Mouse (Mus musculus) cerebellum, adult 2 months (tissue): ENCODE results near the gene Cryzl2. TPM values are rescaled to one million over a fixed set of nuclear protein-coding genes. Genes with fewer than 3 reads are reported as not detected.

Experiments
- DNase-seq, 2 experiments: peaks; one replicate each; pipeline ENCODE4 v3.0.0; 2021
- H3K27ac ChIP-seq: fragments of 200-500 bp; 2 replicates; pipeline ENCODE4 v1.5.1; 2012; ENCODE audit warnings: low read length, control low read depth, inconsistent platforms; ENCODE audit not compliant: insufficient read depth
- H3K27me3 ChIP-seq: fragments of 200-500 bp; 2 replicates; pipeline ENCODE4 v1.6.1; 2012; ENCODE audit warnings: inconsistent platforms, mild to moderate bottlenecking, low read length, moderate library complexity; ENCODE audit not compliant: control insufficient read depth, insufficient read depth
- H3K4me1 ChIP-seq: fragments of 200-500 bp; 2 replicates; pipeline ENCODE4 v1.6.1; 2011; ENCODE audit warnings: low read length; ENCODE audit not compliant: control insufficient read depth, insufficient read depth
- H3K4me3 ChIP-seq: fragments of 200-500 bp; replicated peaks from 2 replicates; pipeline ENCODE3; 2011; ENCODE audit warnings: mild to moderate bottlenecking, low read depth, low read length, control low read depth; ENCODE audit not compliant: insufficient read depth
- CTCF ChIP-seq: fragments of 200-500 bp; IDR thresholded peaks from 2 replicates; pipeline ENCODE4 v1.5.1; 2011; ENCODE audit warnings: low read depth, mild to moderate bottlenecking, control low read depth, low read length, moderate library complexity, borderline replicate concordance; ENCODE audit not compliant: insufficient read depth
- POLR2A ChIP-seq: fragments of 200-500 bp; IDR thresholded peaks from 2 replicates; pipeline ENCODE4 v1.6.1; 2011; ENCODE audit warnings: low read length, control low read depth, borderline replicate concordance; ENCODE audit not compliant: insufficient read depth
- WGBS: fragments of 180-500 bp; shearing (Covaris S2); methylation state at CpG from one replicate; pipeline ENCODE4 v1.1.7; 2018; 5-methylcytosine and 5-hydroxymethylcytosine counted together
- polyA plus RNA-seq: library from polyadenylated mRNA; depleted of rRNA; stranded (reverse); fragments of >200 nt; gene quantifications from 2 replicates; pipeline ENCODE4 v1.2.3, GENCODE M21; 2012; rRNA removed

Gene Cryzl2
- polyA plus RNA-seq, 1 experiment: 25.5 TPM

DNA sequence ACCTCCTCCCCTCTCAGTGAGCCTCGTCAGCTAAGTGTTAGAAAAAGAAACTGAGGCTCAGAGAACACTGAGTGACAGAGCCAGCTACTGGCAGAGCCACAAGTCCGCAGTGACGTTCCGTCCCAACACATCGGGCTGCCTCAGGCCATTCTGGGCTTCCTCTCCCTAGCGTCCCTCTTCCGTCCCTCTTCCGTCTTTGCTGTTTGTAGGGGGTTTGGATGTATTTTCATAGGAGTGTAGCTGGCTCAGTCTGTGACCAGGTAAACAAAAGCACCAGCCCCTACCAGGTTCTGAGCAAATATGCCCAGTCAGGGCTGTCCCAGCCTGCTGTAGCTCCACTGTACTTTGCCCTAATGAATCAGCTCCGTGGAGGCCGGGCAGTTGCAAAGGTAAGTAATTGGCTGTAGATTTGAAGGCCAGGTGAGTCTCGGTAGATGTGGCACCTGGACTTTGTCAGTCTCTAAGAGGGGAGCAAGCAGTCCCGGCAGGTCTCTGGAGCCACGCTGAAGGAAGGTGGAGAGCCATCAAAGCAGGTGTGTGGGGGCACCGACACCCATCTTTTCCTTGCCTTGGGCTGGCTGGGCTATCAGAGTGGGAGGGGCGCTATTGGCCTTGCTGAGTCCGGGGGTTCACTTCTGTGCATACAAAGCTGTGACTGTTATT, 67.4 kb downstream of the Cryzl2 start:
- DNase-seq: no peak
- no peak overlapping the region for H3K4me3 ChIP-seq
- TF ChIP-seq CTCF (no peak), POLR2A (no peak)
- no peaks in the 10 kb centered on the region for H3K4me1 ChIP-seq
- no peak overlapping the region for H3K27ac ChIP-seq
- H3K27me3 ChIP-seq: no peaks in the 10 kb centered on the region; the same call in 1 of the 2 replicates
- WGBS: 95% methylated on average over 16 of the region's 16 CpGs

GRCm38 (mm10) chr1:157526625-157527024, 68.2 kb downstream of the Cryzl2 start:
- no peaks in the 10 kb centered on the region for H3K4me1 ChIP-seq
- no peak overlapping the region for H3K27ac ChIP-seq
- 60% methylated on average over 5 of the region's 5 CpGs for WGBS
- no peak for TF ChIP-seq CTCF
- TF ChIP-seq POLR2A: no peak
- H3K27me3 ChIP-seq: no peaks in the 10 kb centered on the region; the same call in 1 of the 2 replicates
- DNase-seq: no peak
- no peak overlapping the region for H3K4me3 ChIP-seq

DNA sequence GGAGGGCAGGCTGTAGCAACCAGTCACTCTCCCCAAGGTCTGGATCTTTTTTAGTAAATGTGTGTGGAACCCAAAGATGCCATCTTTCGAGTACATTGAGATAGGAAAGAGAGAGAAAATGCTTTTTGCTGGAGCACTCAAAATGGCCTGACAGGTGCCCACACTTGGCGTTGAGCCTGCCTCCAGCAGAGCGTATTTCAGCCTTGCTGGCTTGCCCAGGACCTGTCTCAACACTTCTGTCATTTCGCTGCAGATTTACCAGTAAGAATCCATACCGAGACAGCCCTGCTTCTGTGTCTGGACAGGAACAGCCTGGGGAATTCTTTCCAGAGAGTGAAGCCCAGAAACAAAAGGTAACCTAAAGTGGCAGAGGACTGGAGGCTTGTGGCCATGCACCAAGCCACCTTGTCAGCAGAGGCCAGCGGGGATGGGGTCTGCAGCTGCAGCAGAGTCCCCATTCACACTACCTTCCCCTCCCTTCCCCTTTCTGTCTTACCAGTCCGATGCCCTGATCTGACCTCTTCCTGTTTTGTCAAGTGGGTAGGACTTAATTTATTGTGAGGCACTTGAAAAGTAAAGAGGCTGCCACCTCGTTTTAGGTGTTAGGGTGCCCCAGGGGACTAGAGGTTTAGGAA, 74.6 kb downstream of the Cryzl2 start:
- TF ChIP-seq CTCF (no peak), POLR2A (no peak)
- Histone ChIP-seq H3K4me3 (no peak overlapping the region), H3K4me1 (peaks cover 3% of the 10 kb centered on the region; the same call in 1 of the 2 replicates), H3K27ac (no peak overlapping the region), H3K27me3 (no peaks in the 10 kb centered on the region; the same call in 1 of the 2 replicates)
- peak; percentile 87 to 90 for DNase-seq
- WGBS: 10% methylated on average over 8 of the region's 8 CpGs

DNA sequence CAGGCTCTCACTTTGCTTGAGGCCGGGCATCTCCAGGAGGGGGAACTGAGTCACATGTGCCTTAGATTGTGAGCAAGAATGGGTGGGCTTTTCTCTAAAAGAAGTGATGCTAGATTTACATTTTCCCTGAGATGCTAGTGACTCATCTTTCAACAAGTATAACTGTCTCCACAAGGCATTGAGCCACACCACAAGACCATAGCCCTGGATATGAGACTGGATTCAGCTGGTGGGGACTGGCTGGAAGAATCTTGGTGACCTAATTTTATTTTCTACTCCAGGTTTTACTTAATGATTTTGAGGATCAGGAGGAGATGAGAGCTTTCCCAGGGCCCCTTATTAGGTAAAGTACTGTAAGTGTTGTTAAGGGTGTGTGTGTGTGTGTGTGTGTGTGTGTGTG, 77.2 kb downstream of the Cryzl2 start:
- Histone ChIP-seq H3K27me3 (no peaks in the 10 kb centered on the region), H3K4me3 (no peak overlapping the region), H3K27ac (no peak overlapping the region), H3K4me1 (peaks cover 3% of the 10 kb centered on the region; the same call in 1 of the 2 replicates)
- no peak for DNase-seq
- WGBS: 94% methylated on average over 1 of the region's 1 CpGs
- no peak for TF ChIP-seq CTCF
- no peak for TF ChIP-seq POLR2A

GRCm38 (mm10) chr1:157536471-157536870, 78.1 kb downstream of the Cryzl2 start:
- no peaks in the 10 kb centered on the region for H3K27me3 ChIP-seq
- H3K4me3 ChIP-seq: no peak overlapping the region
- H3K27ac ChIP-seq: no peak overlapping the region
- TF ChIP-seq CTCF: peak; percentile 73
- TF ChIP-seq POLR2A: no peak
- H3K4me1 ChIP-seq: peaks cover 3% of the 10 kb centered on the region; the same call in 1 of the 2 replicates
- DNase-seq: peak; percentile 37 to 50
- 11% methylated on average over 6 of the region's 6 CpGs for WGBS

- Histone ChIP-seq H3K27ac (no peak overlapping the region), H3K27me3 (no peaks in the 10 kb centered on the region), H3K4me3 (no peak overlapping the region), H3K4me1 (peaks cover 3% of the 10 kb centered on the region; the same call in 1 of the 2 replicates)
- 82% methylated on average over 5 of the region's 5 CpGs for WGBS
- TF ChIP-seq POLR2A (no peak), CTCF (no peak)
- no peak for DNase-seq
These were observed 79.3 kb downstream of the Cryzl2 start for GRCm38 (mm10) chr1:157537636-157538035.

Other genes starting within 250 kb of the Cryzl2 start
- 14.6 and 14.9 TPM in 2 replicates for gene Rasal2, start 46.0 kb upstream of the Cryzl2 start, polyA plus RNA-seq
- gene Sec16b, start 48.2 kb downstream of the Cryzl2 start, polyA plus RNA-seq: 0.48 and 0.51 TPM in 2 replicates